Mouse (Mus musculus) layer of hippocampus, postnatal 14 days (tissue): Measurements from ENCODE around the gene Scn10a. TPM values are rescaled to one million over a fixed set of nuclear protein-coding genes. Genes with fewer than 3 reads are reported as not detected.
A peak's percentile ranks its signal among the peaks of the same experiment; 100 is the strongest.

Source experiments
- DNase-seq, 2 experiments: peaks; one replicate each; pipeline ENCODE4 v3.0.0; 2021 to 2022; ENCODE audit warnings: low spot score in 2 of 2, mixed read lengths in 1 of 2
- total RNA-seq, 2 experiments: library from RNA; stranded (reverse); gene quantifications; 2 replicates each; pipeline ENCODE4 v1.2.3; 2021

Gene Scn10a
- total RNA-seq, 2 experiments from 2014 or later: not detected

DNA sequence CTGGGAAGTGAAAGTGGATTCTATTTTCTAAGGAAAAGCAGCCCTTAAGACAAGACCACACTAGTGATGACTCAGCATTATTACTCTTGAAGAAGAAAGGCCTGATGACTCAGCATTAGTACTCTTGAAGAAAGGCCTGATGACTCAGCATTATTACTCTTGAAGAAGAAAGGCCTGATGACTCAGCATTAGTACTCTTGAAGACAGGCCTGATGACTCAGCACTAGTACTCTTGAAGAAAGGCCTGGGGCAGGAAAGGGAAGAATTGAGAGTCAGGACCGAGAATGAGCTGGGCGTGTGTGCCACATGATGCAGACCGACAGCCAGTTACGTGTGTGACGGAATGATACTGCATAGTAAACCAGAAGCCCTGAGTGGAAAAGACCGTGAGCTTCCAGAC lies 77.1 kb downstream of the Scn10a start:
- no peak for DNase-seq

DNA sequence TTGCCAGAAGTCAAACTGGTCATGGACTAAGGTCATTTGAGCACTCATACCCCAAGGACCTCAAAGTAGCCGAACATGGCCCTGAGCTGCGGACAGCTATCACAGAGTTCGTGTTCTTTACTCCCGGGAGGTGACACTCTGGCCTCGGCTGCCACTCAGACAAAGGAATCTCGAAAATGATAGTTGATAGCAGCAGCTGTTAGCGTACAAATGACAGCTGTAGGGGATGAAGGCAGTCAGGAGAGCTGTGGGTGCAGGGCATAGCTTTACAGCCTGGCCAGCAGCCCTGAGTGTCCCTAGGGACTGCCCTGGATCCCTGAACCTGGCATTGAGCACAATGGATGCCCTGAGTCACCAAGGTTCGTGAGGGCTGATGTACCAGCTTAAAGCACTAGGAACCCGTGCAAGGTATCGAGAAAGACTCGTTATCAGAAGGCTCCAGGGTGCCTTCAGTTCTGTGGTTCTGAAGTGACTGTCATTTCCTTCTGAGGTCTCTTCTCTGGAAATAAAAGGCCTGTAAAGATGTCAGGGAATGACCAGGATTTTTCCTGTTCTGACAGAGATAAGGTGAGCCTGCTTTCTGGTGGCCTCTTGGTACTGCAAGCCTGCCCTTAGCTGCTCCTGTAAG lies 84.8 kb downstream of the Scn10a start:
- no peak for DNase-seq

DNA sequence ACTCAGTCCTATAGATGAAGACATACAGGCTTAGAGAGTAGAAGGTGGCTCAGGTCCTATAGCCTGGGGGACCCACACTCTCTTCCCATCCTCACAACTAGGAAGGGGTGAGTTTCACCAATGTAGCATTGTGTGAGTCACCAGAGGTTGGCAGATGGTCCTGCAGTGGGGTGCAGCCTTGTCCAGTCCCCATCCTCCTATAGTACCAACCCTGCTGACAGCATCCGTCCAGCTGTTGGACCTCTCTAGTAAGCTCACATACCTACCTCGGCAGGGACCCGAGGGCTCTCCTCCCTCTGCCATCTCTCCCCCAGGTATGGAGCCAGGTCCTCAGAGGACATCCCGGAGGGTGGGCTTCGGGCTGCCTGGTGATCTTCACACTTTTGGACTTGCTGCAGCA lies 85.6 kb downstream of the Scn10a start:
- DNase-seq: no peak

DNA sequence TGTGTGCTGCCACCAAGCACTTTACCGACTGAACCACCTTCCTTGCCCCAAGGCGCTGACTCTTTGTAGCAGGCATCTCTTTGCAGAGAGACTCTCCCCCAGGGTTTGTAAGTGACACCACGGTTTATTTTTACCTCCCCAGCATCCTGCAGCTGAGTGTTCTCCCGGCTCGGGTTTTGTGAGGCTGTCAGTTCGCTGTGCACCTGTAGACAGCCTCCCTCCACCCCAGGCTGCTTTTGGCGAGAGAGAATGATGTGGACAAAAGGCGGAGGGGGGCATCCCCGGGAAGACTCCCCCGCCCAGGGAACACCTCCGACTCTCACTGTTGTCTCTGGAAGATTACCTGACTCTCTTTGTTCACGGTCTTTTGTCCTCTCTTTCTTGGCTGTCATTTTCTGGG lies 86.3 kb downstream of the Scn10a start:
- no peak for DNase-seq

DNA sequence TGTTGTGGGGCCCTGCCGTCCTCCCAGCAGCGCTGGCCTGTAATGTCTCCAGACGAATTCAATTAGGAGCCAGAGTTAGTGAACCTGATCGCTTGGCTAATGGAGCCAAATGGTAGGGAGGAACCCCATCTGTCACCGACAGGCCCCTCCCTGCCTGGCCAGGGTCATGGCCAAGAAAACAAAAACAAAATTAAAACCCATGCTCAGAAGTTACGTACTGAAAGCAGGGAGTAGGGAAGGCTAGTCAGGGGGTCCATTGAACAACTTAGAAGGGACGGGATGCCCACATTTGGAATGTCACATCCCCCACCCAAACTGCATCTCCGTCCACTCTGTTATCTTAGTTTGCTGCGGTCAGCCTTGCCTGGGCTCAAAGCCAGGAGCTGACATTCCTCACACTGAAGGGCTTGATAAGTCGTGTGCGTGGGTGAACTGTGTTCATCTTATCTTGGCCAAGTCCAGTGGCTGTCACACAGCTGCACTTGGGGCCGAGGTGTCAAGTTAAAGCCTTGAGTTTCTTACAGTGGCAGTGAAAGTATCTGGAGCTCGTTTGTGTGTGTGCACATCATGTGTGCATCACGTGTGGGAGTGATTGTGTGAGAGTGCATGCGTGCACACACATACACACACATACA lies 87.1 kb downstream of the Scn10a start:
- no peak for DNase-seq

DNA sequence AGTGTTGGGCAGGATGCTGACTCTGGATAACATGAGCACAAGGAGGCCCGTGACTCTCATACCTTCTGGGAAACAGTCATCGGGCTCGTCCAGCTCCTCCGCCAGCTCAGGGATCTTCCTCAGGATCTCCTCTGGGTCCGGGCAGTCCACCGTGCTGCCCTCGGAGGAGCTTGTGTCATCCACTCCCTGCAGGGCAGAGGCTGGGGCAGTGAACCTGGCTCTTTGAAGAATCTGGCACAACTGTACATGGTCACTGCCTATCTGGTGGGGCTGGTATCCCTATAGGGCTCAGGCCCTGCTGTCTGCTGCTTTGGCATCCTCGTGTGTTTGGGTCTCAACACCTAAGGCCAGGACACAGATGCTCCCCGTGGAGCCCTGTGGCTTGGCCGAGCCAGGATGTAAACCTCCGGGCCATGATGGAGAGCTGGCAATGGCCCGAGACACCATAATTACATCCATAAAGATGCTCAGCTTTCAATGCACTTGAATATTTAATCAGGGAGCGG lies 87.7 kb downstream of the Scn10a start:
- DNase-seq: no peak

DNA sequence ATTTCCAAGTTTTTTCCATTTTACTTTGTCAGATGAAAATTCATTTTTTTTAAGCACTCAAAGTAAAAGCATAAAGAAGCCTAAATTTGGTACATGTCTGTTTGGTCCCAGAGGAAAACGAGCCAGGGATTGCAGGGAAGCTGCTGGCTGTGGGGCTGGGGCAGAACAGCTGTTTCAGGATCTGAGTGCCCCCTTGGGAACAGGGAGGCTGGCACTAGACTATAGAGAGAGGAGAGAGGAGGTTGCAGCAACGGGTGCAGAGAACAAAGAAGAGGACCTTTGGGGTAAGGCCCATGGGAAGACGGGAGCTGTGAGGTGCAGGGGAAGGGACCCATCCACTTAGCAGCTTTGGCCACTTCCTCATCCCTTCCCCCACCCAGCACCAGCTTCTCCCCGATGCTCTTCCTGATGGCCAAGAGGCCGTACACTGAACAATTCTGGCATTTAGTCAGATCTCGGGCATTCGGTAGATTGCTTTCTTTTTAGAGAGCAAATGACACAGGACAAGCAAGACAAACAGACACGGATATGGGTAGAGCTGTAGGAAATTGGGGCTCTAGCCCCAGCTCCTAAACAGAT lies 90.3 kb downstream of the Scn10a start:
- no peak for DNase-seq

DNA sequence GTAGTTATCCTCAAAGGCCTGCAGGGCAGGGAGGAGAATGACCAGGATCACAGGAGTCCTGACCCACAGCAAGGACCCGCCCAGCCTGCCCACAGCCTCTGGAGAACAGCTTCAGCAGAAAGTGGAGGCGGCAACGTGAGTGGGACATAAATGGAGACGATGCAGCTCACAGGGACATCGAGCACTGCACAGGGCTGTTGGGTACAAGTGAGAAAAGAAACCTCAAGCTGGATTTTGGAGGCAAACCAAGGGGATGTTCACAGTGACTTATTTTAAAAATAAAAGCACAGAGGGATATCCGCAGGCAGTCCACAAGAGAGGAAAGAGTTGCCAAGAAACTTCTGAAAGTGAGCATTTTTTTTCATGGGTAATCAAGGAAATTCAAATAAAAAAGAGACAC lies 91.9 kb downstream of the Scn10a start:
- no peak for DNase-seq

DNA sequence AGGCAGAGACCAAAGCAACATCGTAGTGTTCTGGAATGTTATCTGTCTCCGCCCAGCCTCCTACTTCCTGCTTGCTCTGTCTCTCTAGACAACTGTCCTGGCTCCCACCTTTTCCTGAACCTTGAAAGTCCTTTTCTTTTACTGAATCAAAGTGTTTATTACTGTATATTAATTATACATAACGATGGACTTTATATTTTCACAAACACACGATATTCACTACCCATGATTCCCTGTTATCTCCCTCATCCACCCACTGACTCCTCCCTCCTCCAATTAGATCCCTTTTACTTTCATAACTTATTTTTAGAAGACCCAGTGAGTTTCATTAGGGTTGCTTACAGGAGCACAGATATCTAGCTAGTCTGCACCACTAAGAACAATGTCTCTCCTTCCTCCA lies 95.0 kb downstream of the Scn10a start:
- no peak for DNase-seq

DNA sequence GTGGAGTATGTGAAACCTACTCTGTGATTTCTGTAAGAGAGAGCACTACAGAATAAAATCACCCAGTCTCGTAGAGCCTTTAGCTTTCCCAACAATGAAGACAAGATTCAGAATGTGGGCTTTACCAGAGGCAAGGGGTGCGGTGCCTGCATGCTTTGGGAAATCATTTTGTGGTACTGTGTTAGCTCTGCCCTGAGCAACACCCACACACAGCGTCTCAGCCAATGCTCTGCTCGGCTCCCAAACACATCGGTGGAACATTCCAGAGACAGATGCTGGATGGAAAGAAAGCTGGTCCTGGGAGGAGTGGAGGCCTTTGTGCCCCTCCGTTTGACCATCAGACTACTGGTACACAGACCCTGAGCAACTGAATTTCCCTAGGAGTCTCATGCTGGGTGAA lies 104.3 kb downstream of the Scn10a start:
- DNase-seq: no peak

DNA sequence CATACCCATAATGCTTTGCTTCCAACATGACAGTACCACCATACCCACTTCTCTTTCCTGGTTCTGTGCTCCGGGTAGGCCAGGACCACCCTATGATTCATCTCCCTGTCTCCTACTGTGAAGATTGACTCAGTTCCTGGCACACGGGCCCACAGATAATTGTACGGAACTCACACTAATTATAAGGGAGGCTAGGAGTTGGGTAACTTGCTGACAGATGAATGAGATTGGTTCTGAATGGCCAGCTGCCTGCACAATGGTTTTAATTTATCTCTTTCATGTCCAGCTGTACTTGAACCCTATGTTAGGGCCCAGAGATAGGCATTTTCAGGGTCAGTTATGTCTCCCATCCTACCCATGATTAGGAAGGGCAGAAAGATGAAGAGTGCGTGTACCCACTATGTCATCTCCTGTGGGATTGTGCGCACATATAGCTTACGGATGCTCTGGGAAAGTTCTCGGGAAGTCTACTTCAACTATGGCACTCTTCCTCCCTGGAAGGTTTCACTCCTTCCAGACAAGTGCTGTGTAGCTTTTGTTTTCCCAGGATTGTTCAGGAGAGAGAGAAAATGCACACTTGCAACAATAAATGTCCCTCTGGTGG lies 108.5 kb downstream of the Scn10a start:
- no peak for DNase-seq

DNA sequence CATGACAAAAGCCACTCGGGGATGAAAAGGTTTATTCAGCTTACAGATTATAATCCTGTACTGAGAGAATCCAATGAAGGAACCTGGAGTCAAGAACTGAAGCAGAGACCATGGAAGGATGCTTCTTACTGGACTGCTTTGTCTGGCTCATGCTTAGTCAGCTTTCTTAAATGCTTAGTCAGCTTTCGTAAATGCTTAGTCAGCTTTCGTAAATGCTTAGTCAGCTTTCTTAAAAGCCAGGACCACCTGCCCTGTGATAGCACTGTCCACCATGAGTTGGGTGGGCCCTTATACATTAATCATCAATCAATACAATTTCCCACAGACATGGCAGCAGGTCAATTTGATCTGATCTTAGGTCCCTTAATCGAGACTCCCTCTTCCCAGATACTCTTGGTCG lies 112.2 kb downstream of the Scn10a start:
- no peak for DNase-seq

DNA sequence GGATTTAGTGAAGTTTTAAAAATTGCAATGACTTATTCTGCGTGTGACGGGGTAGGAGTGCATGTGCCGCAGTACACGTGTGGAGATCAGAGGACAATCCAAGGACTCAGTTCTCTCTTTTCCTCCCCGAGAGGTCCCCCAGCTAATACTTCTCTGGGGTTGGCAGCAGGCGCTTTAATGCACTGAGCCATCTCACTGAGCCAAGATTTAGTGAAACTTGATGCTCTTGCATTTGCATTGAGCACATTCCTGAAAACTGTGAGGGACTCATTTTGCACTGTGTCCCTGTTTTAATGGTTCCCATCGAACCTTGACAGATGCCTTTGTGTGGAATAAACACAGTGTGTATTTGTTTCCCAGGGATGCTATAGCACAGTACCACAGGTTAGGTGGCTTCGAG lies 114.5 kb downstream of the Scn10a start:
- DNase-seq: no peak

DNA sequence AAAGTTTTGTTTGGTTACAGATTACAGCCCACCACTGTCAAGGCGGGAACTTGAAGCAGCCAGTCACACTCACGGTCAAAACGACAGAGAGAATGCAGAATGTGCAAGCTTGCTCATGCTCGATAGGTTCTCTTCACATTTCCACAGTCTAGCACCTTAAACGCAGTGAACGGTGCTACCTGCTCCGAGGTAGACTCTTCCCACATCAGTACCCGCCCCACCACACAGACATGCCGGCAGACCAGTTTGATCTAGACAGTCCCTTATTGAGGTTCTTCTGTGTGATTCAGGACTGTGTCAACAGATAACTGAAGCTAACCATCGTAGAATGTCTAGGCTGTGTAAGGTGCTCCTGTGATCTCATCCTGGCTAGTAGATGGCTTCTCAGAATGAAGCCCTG lies 120.6 kb downstream of the Scn10a start:
- no peak for DNase-seq

DNA sequence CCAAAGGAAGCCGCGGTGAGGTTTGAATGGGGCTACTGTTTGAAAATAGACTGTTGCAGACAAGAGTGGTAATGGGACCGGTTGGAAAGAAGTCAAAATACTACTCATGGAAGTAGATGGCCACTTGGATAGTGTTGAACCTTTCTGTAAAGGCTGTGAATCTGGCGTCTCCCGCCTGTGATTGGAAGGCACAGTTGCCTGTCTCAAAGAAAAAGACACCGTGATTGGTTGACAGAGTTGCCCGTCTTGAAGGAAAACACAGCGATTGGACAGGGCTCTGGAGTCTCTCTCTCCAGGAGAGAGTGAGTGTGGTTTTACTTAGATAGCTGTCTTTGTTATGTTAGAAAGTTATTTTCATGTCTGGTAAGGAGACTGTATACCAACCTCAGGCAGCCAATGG lies 121.8 kb downstream of the Scn10a start:
- DNase-seq: peak in 1 of 2 experiments; percentile 29

DNA sequence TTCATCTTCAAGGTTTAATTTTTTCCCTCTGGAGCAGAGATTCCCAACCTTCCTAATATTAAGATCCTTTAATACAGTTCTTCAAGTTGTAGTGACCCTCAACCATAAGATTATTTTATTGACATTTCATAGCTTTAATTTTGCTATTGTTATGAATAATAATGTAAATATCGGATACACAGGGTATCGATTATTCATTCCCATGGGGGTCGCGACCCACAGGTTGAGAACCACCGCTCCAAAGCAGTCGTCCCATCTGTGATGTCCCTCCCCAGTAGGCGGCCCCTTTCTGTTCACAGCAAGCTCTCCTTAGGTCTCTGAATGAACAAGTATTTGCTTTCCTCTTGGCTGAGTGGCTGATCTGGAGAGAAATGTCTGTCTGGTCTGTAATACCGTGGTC lies 129.5 kb downstream of the Scn10a start:
- no peak for DNase-seq

DNA sequence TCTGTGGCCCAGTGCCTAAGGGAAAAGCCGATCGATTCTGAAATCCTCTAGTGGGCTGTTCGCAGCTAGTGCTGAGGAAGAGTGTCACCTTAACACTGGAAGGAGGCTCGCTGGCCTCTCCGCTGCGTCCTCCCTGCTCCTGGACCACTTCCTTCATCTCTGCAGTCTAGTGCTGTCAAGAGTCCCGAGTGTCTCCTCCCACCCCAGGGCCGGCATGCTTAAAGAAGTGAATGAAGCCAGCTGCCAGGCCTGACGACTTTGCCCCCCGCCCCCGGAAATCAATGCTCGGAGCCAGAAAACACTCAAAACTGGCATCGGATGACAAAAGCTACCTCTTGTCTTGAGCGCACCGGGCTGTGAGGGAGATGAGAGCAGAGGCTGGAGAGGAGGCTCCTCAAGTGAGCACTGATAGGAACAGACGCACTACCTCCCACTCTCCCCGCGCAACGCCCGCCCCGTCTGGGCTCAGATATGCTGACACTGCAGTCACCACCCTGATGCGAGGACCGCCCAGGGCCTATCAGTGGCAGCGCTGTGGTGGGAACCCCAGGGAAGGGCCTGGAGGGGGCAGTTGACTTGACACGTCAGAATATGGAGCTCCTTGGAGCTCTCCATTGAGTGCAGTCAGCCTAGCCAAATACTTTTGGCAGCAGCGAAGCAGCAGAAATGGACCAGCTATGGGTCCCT lies 130.2 kb downstream of the Scn10a start:
- no peak for DNase-seq

DNA sequence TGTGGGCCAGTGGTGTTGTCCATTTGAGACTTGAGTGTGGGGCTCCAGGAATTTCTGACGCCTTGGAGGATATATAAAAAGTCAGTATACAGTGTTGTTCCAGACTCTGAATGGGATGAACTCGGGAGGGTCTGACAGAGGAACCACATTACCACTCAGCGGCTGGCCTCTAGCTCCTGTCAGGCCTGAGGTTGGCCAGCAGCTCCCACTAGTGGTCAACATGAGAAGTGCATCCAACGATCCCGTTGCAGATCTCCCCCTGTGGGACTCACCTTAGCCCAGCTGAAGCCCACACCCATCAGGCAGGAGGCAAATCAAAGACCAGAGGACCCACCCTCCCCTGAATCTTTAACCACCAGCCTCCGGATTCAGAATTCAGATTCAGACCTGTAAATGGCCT lies 138.5 kb downstream of the Scn10a start:
- DNase-seq: peak; percentile 77

DNA sequence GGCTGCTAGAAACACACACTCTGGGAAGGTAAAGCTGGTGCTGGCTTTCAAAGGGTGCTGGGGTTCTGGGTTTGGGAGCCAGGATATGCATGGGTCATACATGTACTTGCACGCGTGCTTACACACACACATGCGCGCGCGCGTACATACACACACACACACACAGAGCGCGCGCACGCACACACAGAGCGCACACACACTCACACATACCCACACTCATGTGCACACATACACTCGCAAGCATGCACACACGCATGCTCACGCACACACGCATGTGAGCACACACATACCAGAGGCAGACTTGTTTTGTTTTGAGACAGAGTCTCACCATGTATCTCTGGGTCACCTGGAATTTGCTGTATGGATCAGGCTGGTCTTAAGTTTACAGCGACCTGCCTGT lies 138.9 kb downstream of the Scn10a start:
- DNase-seq: no peak

DNA sequence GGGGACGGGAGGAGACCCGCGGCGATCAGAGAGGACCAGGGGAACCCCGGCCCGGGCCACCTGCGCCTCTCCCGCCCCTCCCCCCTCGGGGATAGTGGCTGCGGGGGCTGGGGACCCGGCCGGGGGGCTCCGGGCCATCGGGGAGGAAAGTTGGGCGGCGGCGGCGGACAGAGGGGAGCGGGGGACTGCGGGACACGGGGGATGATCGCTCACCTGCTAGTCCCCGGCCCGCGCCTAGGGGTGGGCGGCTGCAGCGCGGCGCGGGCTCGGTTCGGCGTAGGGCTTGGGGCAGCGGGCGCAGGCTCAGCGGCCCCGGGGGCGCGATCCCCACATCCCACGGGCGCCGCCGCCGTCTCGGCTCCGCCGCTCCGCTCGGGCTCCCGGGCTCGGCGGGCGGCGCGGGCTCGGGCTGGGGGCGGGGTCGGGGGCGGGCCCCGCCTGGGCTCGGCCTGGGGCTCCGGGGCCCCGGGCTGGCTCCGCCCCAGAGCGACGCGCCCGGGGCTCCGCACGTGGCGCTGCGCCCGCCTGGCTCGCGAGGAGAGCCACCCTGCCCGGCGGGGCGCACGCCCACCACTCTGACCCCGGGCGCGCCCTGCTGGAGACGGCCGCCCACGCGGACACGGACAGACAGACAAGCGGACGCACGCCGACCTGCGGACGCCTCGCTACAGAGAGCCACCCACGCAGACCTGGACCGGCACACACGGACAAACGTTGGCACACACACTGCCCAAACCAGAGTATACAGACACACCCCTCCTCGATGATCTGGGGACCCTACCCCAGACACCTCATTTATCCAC lies 140.3 kb downstream of the Scn10a start, which contains the start of gene Scn5a:
Scn5a (minus strand) TSS at position 381 of the 803 bp plus-strand sequence.
- DNase-seq: no peak

DNA sequence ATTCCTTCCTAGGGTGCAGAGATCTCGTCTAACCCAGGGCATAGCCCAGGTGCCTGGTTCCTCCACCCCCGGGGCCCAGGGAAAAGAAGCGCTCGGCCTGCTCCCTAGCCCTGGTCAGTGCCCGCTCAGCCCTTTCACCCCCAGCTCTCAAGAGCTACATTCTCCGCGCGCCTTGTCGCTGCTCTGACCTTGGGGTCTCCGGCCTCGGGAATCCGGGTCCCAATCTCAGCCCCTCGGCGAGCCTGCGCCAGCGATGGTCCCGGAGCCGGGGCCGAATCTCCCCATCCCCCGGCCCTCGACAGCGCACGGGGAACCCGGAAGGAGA lies 140.8 kb downstream of the Scn10a start:
- DNase-seq: no peak
